Comparison of ENCODE assay signal across 18 mouse cellular contexts in the genomic region with DNA sequence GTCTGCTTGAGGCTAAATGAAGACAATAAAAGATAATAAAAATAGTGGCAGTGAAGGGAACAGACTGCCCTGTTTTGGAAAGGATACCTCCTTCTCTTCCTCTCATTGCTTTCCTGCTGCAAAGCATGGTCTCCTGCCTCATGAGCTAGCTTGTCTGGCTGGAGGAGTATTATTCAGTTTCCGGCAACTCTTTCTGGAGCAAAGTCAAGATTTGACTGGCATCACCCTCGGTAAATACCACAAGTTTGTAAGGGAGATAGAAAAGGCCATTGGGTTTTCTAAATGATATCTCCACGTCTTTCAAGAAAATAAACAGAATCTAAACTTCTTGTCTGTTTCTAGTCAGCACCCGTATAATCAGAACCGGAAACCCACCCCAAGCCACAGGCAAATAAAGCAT. TPM values are rescaled to one million over a fixed set of nuclear protein-coding genes. Genes with fewer than 3 reads are reported as not detected.
DNase-seq lines count a peak whose midpoint lies in the region; ATAC-seq lines count a peak whose summit lies in the region.
"Had no signal": no experiment of that assay in that cellular context is flagged by ENCODE, and none has a peak within 500 bp of the region (broad histone marks: within the 10 kb centered on the region; RNA-seq: fewer than 3 reads in every experiment).

No protein-coding gene starts in this region.

- 62% methylated on average over 5 of the region's 5 CpGs for WGBS in forebrain, embryonic 16.5 days
- WGBS in forebrain, embryonic 11.5 days = 74% methylated on average over 5 of the region's 5 CpGs
- whole genome bisulfite sequencing in limb, embryonic 12.5 days = 73% methylated on average over 5 of the region's 5 CpGs
- 82% methylated on average over 5 of the region's 5 CpGs for WGBS in limb, embryonic 10.5 days
- 36% methylated on average over 5 of the region's 5 CpGs for WGBS in intestine, embryonic 15.5 days
- whole genome bisulfite sequencing in stomach, embryonic 15.5 days = 44% methylated on average over 5 of the region's 5 CpGs

- ATAC-seq in forebrain, embryonic 16.5 days = no peak
- ATAC-seq in forebrain, embryonic 11.5 days (replicated peaks; ENCODE audit: low FRiP score) = no peak
- no peak for ATAC-seq in limb, embryonic 12.5 days (ENCODE audit: insufficient number of reproducible peaks, insufficient read depth, low FRiP score, low TSS enrichment, low read depth)
- ATAC-seq in intestine, embryonic 15.5 days = no peak
- no peak for ATAC-seq in stomach, embryonic 15.5 days (ENCODE audit: insufficient read depth, low FRiP score, low read depth)

- no peaks in the 10 kb centered on the region for H3K9me3 ChIP-seq in forebrain, embryonic 16.5 days (ENCODE audit: control insufficient read depth, low read length)
- no peaks in the 10 kb centered on the region for H3K9me3 ChIP-seq in forebrain, embryonic 11.5 days (ENCODE audit: control insufficient read depth, low read length)
- H3K9me3 ChIP-seq in limb, embryonic 12.5 days = no peaks in the 10 kb centered on the region
- H3K9me3 ChIP-seq in limb, embryonic 10.5 days (replicated peaks) = no peaks in the 10 kb centered on the region
- no peaks in the 10 kb centered on the region for H3K9me3 ChIP-seq in intestine, embryonic 15.5 days
- H3K9me3 ChIP-seq in stomach, embryonic 15.5 days = no peaks in the 10 kb centered on the region
- H3K9me3 ChIP-seq: liver, embryonic 15.5 days; midbrain, embryonic 10.5 days had no signal

- peak overlapping the region; percentile 47; the same call in 1 of the 2 replicates for H3K27ac ChIP-seq in forebrain, embryonic 16.5 days (ENCODE audit: low read length)
- no peak overlapping the region for H3K27ac ChIP-seq in forebrain, embryonic 11.5 days (ENCODE audit: low read depth, low read length)
- peak overlapping the region; percentile 17; the same call in 1 of the 2 replicates for H3K27ac ChIP-seq in limb, embryonic 12.5 days
- no peak overlapping the region for H3K27ac ChIP-seq in limb, embryonic 10.5 days
- peak overlapping the region; percentile 15; the same call in 1 of the 2 replicates for H3K27ac ChIP-seq in intestine, embryonic 15.5 days
- peak overlapping the region; percentile 40; the same call in 1 of the 2 replicates for H3K27ac ChIP-seq in stomach, embryonic 15.5 days
- H3K27ac ChIP-seq: kidney, postnatal 0 days; liver, embryonic 15.5 days had no signal

- no peaks in the 10 kb centered on the region for H3K36me3 ChIP-seq in forebrain, embryonic 16.5 days (ENCODE audit: control insufficient read depth, insufficient read depth)
- H3K36me3 ChIP-seq in forebrain, embryonic 11.5 days (ENCODE audit: control insufficient read depth, insufficient read depth, low read length) = peaks cover 2% of the 10 kb centered on the region; the same call in 1 of the 2 replicates
- H3K36me3 ChIP-seq in limb, embryonic 12.5 days = peaks cover 29% of the 10 kb centered on the region
- peaks cover 42% of the 10 kb centered on the region for H3K36me3 ChIP-seq in limb, embryonic 10.5 days
- H3K36me3 ChIP-seq in intestine, embryonic 15.5 days = no peaks in the 10 kb centered on the region
- H3K36me3 ChIP-seq in stomach, embryonic 15.5 days = no peaks in the 10 kb centered on the region
- H3K36me3 ChIP-seq: G1E; liver, embryonic 15.5 days had no signal

- H3K4me3 ChIP-seq in forebrain, embryonic 16.5 days (replicated peaks; ENCODE audit: low read length) = no peak overlapping the region
- no peak overlapping the region for H3K4me3 ChIP-seq in forebrain, embryonic 11.5 days (ENCODE audit: low read depth, low read length)
- no peak overlapping the region for H3K4me3 ChIP-seq in limb, embryonic 12.5 days (replicated peaks)
- no peak overlapping the region for H3K4me3 ChIP-seq in limb, embryonic 10.5 days
- H3K4me3 ChIP-seq in intestine, embryonic 15.5 days (replicated peaks) = no peak overlapping the region
- no peak overlapping the region for H3K4me3 ChIP-seq in stomach, embryonic 15.5 days (replicated peaks)
- H3K4me3 ChIP-seq: erythroblast, embryonic 14.5 days; liver, embryonic 15.5 days; midbrain, embryonic 10.5 days had no signal

- no peak overlapping the region for H3K4me2 ChIP-seq in forebrain, embryonic 16.5 days (ENCODE audit: low read length)
- H3K4me2 ChIP-seq in forebrain, embryonic 11.5 days (ENCODE audit: low read depth, low read length, severe bottlenecking) = no peak overlapping the region
- no peak overlapping the region for H3K4me2 ChIP-seq in limb, embryonic 12.5 days
- H3K4me2 ChIP-seq in intestine, embryonic 15.5 days (replicated peaks) = no peak overlapping the region
- no peak overlapping the region for H3K4me2 ChIP-seq in stomach, embryonic 15.5 days
- H3K4me2 ChIP-seq: liver, embryonic 15.5 days had no signal

- no peaks in the 10 kb centered on the region for H3K27me3 ChIP-seq in forebrain, embryonic 16.5 days (replicated peaks; ENCODE audit: control insufficient read depth, insufficient read depth, low read length)
- no peaks in the 10 kb centered on the region for H3K27me3 ChIP-seq in forebrain, embryonic 11.5 days (ENCODE audit: control insufficient read depth, insufficient read depth, low read length)
- no peaks in the 10 kb centered on the region for H3K27me3 ChIP-seq in limb, embryonic 12.5 days
- no peaks in the 10 kb centered on the region for H3K27me3 ChIP-seq in limb, embryonic 10.5 days (ENCODE audit: low read depth, poor library complexity, severe bottlenecking)
- H3K27me3 ChIP-seq in intestine, embryonic 15.5 days (replicated peaks) = no peaks in the 10 kb centered on the region
- no peaks in the 10 kb centered on the region for H3K27me3 ChIP-seq in stomach, embryonic 15.5 days (replicated peaks)
- H3K27me3 ChIP-seq: liver, embryonic 15.5 days had no signal

- H3K9ac ChIP-seq in forebrain, embryonic 16.5 days (replicated peaks; ENCODE audit: low read depth, low read length) = no peak overlapping the region
- no peak overlapping the region for H3K9ac ChIP-seq in forebrain, embryonic 11.5 days (ENCODE audit: low read length)
- H3K9ac ChIP-seq in limb, embryonic 12.5 days (replicated peaks) = no peak overlapping the region
- H3K9ac ChIP-seq in intestine, embryonic 15.5 days = no peak overlapping the region
- H3K9ac ChIP-seq in stomach, embryonic 15.5 days = no peak overlapping the region
- H3K9ac ChIP-seq: liver, embryonic 15.5 days had no signal

- peaks cover 31% of the 10 kb centered on the region for H3K4me1 ChIP-seq in forebrain, embryonic 16.5 days (replicated peaks; ENCODE audit: control insufficient read depth, insufficient read depth, low read length)
- peaks cover 6% of the 10 kb centered on the region; the same call in 1 of the 2 replicates for H3K4me1 ChIP-seq in forebrain, embryonic 11.5 days (replicated peaks; ENCODE audit: control insufficient read depth, insufficient read depth, low read length)
- peaks cover 80% of the 10 kb centered on the region for H3K4me1 ChIP-seq in limb, embryonic 12.5 days (replicated peaks)
- peaks cover 74% of the 10 kb centered on the region for H3K4me1 ChIP-seq in limb, embryonic 10.5 days
- H3K4me1 ChIP-seq in intestine, embryonic 15.5 days (replicated peaks) = peaks cover 41% of the 10 kb centered on the region
- peaks cover 50% of the 10 kb centered on the region for H3K4me1 ChIP-seq in stomach, embryonic 15.5 days

- DNase-seq in forebrain, embryonic 11.5 days (ENCODE audit: low spot score) = no peak
- no peak for DNase-seq in limb, embryonic 10.5 days (ENCODE audit: low spot score)
- DNase-seq in gastrocnemius, postnatal 4 days (ENCODE audit: low spot score in 2 of 2) = no peak
- DNase-seq: adrenal gland, adult 8-10 months; cerebellum, adult 8-10 months; heart, adult 11 months; heart, postnatal 36 days; lung, postnatal 36 days; spleen, adult 18-20 months had no signal

RNA-seq across cellular contexts. Expression of a gene that starts 34.4 kb away (rescaled TPM):
- 67.7 and 76.8 TPM in 2 replicates for polyA plus RNA-seq in forebrain, embryonic 16.5 days (2015; fragmentation: Nextera tagmentation; extraction: Ambion mirVana)
- 69.9 and 71.6 TPM in 2 replicates for polyA plus RNA-seq in forebrain, embryonic 11.5 days (2014; fragmentation: Nextera tagmentation; extraction: Ambion mirVana)
- 96.0 and 110 TPM in 2 replicates for polyA plus RNA-seq in limb, embryonic 12.5 days (2016; fragmentation: Nextera tagmentation; extraction: Ambion mirVana)
- 58.9 and 75.2 TPM in 2 replicates for polyA plus RNA-seq in limb, embryonic 10.5 days (2016; fragmentation: Nextera tagmentation; extraction: Ambion mirVana)
- polyA plus RNA-seq in intestine, embryonic 15.5 days (2015; fragmentation: Nextera tagmentation; extraction: Ambion mirVana) = 41.2 and 42.0 TPM in 2 replicates
- 61.7 and 62.9 TPM in 2 replicates for polyA plus RNA-seq in stomach, embryonic 15.5 days (2015; fragmentation: Nextera tagmentation; extraction: Ambion mirVana)
- 100 to 1,000 TPM; 116 to 119 TPM for total RNA-seq in gastrocnemius, postnatal 4 days (2021)
- total RNA-seq: G1E had no signal
- polyA plus RNA-seq: G1E had no signal

Comparison
In these comparisons a context has a peak if more than half of its experiments do, and no peak if none do; other contexts are left out.
1. H3K27ac ChIP-seq: peak in forebrain, embryonic 16.5 days (single experiment), limb, embryonic 12.5 days (single experiment), intestine, embryonic 15.5 days (single experiment) and stomach, embryonic 15.5 days (single experiment); none in forebrain, embryonic 11.5 days (single experiment) and limb, embryonic 10.5 days (single experiment).